Mouse (Mus musculus) cerebellum, adult 11 months (tissue): ENCODE data around the gene Gnao1.

ENCODE experiments used
- DNase-seq: peaks from one replicate; pipeline ENCODE4 v3.0.0; 2022

The Gnao1 gene

DNA sequence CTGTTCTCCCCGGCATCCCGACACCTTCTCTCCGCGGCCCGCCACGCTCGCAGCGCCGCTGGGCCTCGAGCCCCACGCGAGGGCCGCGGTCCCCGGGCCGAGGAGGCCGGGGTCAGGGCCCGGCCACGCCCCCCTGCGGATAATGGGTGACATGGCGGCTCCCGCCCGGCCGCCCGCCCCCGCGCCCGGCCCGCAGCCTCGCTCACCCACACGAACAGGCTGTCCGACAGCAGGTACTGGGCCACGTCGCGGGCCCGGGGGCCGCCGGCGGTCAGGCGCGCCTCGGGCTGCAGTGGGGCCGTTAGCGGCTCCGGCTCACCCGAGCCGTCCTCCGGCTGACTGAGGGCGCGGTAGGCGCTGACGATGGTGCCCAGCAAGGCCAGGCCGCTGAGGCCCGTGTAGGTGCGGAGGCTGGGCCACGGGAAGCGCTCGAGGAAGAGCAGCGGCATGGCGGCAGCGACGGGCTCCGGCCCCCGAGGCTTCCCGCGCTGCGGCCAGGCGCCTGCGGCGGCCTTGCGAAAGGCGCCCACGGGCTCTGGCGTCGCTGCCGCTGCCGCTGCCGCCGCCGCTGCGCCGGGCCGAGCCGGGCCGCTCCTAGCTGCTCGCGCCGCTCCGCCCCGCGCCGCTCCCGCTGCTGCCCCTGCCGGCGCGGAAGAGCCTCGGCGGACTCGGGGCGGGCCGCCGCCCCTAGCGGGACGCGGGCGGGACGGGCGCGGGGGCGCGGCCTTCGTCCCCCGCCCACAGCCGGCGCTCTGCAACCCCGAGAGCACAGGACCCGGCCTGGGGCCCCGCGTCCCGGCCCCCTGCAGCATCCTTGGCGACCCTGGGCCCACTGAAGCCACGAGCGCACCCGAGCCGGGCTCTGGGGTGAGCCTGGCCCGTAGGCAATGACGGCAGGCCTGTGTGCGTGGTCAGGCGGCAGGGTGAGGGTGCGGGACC, 202.5 kb downstream of the Gnao1 start, which contains the start of gene Amfr:
TSS of gene Amfr (minus strand) at position 830 of the 939 bp plus-strand sequence.
- peak; percentile 62 for DNase-seq

DNA sequence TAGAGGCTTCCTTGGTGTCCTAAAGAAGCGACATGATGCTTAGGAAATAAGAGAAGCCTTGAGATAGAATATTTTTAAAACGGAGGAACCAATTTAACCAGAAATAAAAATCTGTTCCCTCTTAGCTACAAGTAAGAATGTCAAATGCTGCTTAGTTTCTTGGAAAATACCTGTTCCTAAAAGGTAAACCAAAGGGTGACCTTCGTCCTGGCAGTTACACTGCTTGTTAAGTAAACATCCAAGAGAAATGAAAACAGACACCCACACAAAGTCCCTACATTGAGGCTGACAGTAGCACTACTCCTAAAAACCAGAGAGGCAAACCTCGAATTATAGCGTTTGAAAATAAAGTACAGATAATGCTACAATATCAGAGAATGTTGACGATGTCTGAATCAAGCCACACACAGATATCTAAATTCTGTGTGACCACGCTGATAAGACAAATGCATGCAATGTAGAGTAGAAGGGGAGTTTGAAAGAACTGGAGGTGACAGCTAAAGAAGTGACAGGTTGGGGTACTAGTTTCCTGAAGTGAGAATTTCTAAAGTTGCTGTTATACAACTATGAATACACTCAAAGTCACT, 203.4 kb downstream of the Gnao1 start:
- no peak for DNase-seq
